ENCODE assay signal across 7 mouse cellular contexts in genomic region chr10:89731341-89731740, GRCm38 (mm10). TPM values are rescaled to one million over a fixed set of nuclear protein-coding genes. Genes with fewer than 3 reads are reported as not detected.
A peak's percentile ranks its signal among the peaks of the same experiment; 100 is the strongest.
DNase-seq lines count a peak whose midpoint lies in the region; ATAC-seq lines count a peak whose summit lies in the region.

No protein-coding gene starts in this region.

- no peak overlapping the region for H3K27ac ChIP-seq in neural tube, embryonic 11.5 days (ENCODE audit: low read depth, low read length)
- H3K27ac ChIP-seq in embryonic facial prominence, embryonic 15.5 days (replicated peaks), result 0 out of 2 replicates have a peak overlapping the region, but pooled peaks have one; percentile 71
- no peak overlapping the region for H3K27ac ChIP-seq in limb, embryonic 15.5 days
- no peak overlapping the region for H3K27ac ChIP-seq in stomach, embryonic 16.5 days (ENCODE audit: low read length)

- H3K4me3 ChIP-seq in neural tube, embryonic 11.5 days (ENCODE audit: low read depth, low read length), result peak overlapping the region; percentile 61
- H3K4me3 ChIP-seq in embryonic facial prominence, embryonic 15.5 days (replicated peaks), result peak overlapping the region; percentile 78
- H3K4me3 ChIP-seq in limb, embryonic 15.5 days, result peak overlapping the region; percentile 72
- H3K4me3 ChIP-seq in stomach, embryonic 16.5 days (replicated peaks; ENCODE audit: low read length), result peak overlapping the region; percentile 66

- DNase-seq in neural tube, embryonic 11.5 days (ENCODE audit: low spot score), result no peak
- no peak for DNase-seq in neural tube, embryonic 10.5 days (ENCODE audit: extremely low spot score, low spot score)
- no peak for DNase-seq in thymus, adult 18-20 months
- no peak for DNase-seq in kidney, postnatal 25 days

- H3K27me3 ChIP-seq in neural tube, embryonic 11.5 days (ENCODE audit: control insufficient read depth, insufficient read depth, low read length), result no peaks in the 10 kb centered on the region
- H3K27me3 ChIP-seq in embryonic facial prominence, embryonic 15.5 days, result no peaks in the 10 kb centered on the region
- H3K27me3 ChIP-seq in limb, embryonic 15.5 days, result no peaks in the 10 kb centered on the region
- H3K27me3 ChIP-seq in stomach, embryonic 16.5 days (ENCODE audit: control insufficient read depth, insufficient read depth, low read length), result no peaks in the 10 kb centered on the region

- H3K9me3 ChIP-seq in neural tube, embryonic 11.5 days (ENCODE audit: control insufficient read depth, low read length), result no peaks in the 10 kb centered on the region
- H3K9me3 ChIP-seq in embryonic facial prominence, embryonic 15.5 days (replicated peaks), result no peaks in the 10 kb centered on the region
- H3K9me3 ChIP-seq in limb, embryonic 15.5 days, result no peaks in the 10 kb centered on the region
- H3K9me3 ChIP-seq in stomach, embryonic 16.5 days (replicated peaks; ENCODE audit: control insufficient read depth, low read length), result no peaks in the 10 kb centered on the region

- no peak for ATAC-seq in neural tube, embryonic 11.5 days (ENCODE audit: insufficient read depth, low FRiP score, low TSS enrichment)
- no peak for ATAC-seq in embryonic facial prominence, embryonic 15.5 days (ENCODE audit: insufficient number of reproducible peaks, low FRiP score, low TSS enrichment, low read depth)
- no peak for ATAC-seq in limb, embryonic 15.5 days (ENCODE audit: insufficient number of reproducible peaks, low FRiP score, low TSS enrichment, low read depth)
- ATAC-seq in stomach, embryonic 16.5 days (ENCODE audit: insufficient read depth, low FRiP score), result no peak

- H3K9ac ChIP-seq in neural tube, embryonic 11.5 days (ENCODE audit: low read length), result peak overlapping the region; percentile 55
- H3K9ac ChIP-seq in embryonic facial prominence, embryonic 15.5 days, result peak overlapping the region; percentile 63
- peak overlapping the region; percentile 40; the same call in 1 of the 2 replicates for H3K9ac ChIP-seq in limb, embryonic 15.5 days
- H3K9ac ChIP-seq in stomach, embryonic 16.5 days (ENCODE audit: low read length), result peak overlapping the region; percentile 73

- peaks cover 4% of the 10 kb centered on the region for H3K4me1 ChIP-seq in neural tube, embryonic 11.5 days (ENCODE audit: control insufficient read depth, insufficient read depth, low read length)
- peaks cover 11% of the 10 kb centered on the region for H3K4me1 ChIP-seq in embryonic facial prominence, embryonic 15.5 days
- peaks cover 13% of the 10 kb centered on the region for H3K4me1 ChIP-seq in limb, embryonic 15.5 days
- peaks cover 6% of the 10 kb centered on the region for H3K4me1 ChIP-seq in stomach, embryonic 16.5 days (ENCODE audit: control insufficient read depth, insufficient read depth, low read length)

- WGBS in neural tube, embryonic 11.5 days, result 14% methylated on average over 5 of the region's 5 CpGs
- 9% methylated on average over 5 of the region's 5 CpGs for WGBS in embryonic facial prominence, embryonic 15.5 days
- 12% methylated on average over 5 of the region's 5 CpGs for WGBS in limb, embryonic 15.5 days
- WGBS in stomach, embryonic 16.5 days, result 13% methylated on average over 5 of the region's 5 CpGs

- peak overlapping the region; percentile 50 for H3K4me2 ChIP-seq in neural tube, embryonic 11.5 days (ENCODE audit: low read depth)
- H3K4me2 ChIP-seq in embryonic facial prominence, embryonic 15.5 days (replicated peaks), result peak overlapping the region; percentile 71
- H3K4me2 ChIP-seq in limb, embryonic 15.5 days, result peak overlapping the region; percentile 63
- H3K4me2 ChIP-seq in stomach, embryonic 16.5 days (ENCODE audit: low read depth, low read length), result peak overlapping the region; percentile 88

- no peaks in the 10 kb centered on the region for H3K36me3 ChIP-seq in neural tube, embryonic 11.5 days (ENCODE audit: control insufficient read depth, insufficient read depth, low read length)
- no peaks in the 10 kb centered on the region; the same call in 1 of the 2 replicates for H3K36me3 ChIP-seq in embryonic facial prominence, embryonic 15.5 days
- H3K36me3 ChIP-seq in limb, embryonic 15.5 days, result peaks cover 6% of the 10 kb centered on the region
- H3K36me3 ChIP-seq in stomach, embryonic 16.5 days (ENCODE audit: control insufficient read depth, insufficient read depth, low read length), result no peaks in the 10 kb centered on the region

RNA-seq across cellular contexts. Expression of gene Actr6, which starts 0.8 kb away (rescaled TPM):
- polyA plus RNA-seq in neural tube, embryonic 11.5 days (2014; fragmentation: Nextera tagmentation; extraction: Ambion mirVana), result 39.5 and 40.3 TPM in 2 replicates
- polyA plus RNA-seq in embryonic facial prominence, embryonic 15.5 days (2015; fragmentation: Nextera tagmentation; extraction: Ambion mirVana), result 29.5 and 33.6 TPM in 2 replicates
- 27.7 and 33.3 TPM in 2 replicates for polyA plus RNA-seq in limb, embryonic 15.5 days (2015; fragmentation: Nextera tagmentation; extraction: Ambion mirVana)
- polyA plus RNA-seq in stomach, embryonic 16.5 days (2015; fragmentation: Nextera tagmentation; extraction: Ambion mirVana), result 19.2 and 30.3 TPM in 2 replicates

RNA-seq across cellular contexts. Expression of gene Uhrf1bp1l, which starts 13.4 kb away (rescaled TPM):
- 27.6 and 31.6 TPM in 2 replicates for polyA plus RNA-seq in neural tube, embryonic 11.5 days (2014; fragmentation: Nextera tagmentation; extraction: Ambion mirVana)
- polyA plus RNA-seq in embryonic facial prominence, embryonic 15.5 days (2015; fragmentation: Nextera tagmentation; extraction: Ambion mirVana), result 17.6 and 23.3 TPM in 2 replicates
- 19.7 and 19.9 TPM in 2 replicates for polyA plus RNA-seq in limb, embryonic 15.5 days (2015; fragmentation: Nextera tagmentation; extraction: Ambion mirVana)
- 21.8 and 22.5 TPM in 2 replicates for polyA plus RNA-seq in stomach, embryonic 16.5 days (2015; fragmentation: Nextera tagmentation; extraction: Ambion mirVana)

RNA-seq across cellular contexts. Expression of gene Scyl2, which starts 45.3 kb away (rescaled TPM):
- polyA plus RNA-seq in neural tube, embryonic 11.5 days (2014; fragmentation: Nextera tagmentation; extraction: Ambion mirVana), result 21.5 and 23.1 TPM in 2 replicates
- 6.5 and 7.5 TPM in 2 replicates for polyA plus RNA-seq in embryonic facial prominence, embryonic 15.5 days (2015; fragmentation: Nextera tagmentation; extraction: Ambion mirVana)
- polyA plus RNA-seq in limb, embryonic 15.5 days (2015; fragmentation: Nextera tagmentation; extraction: Ambion mirVana), result 6.0 and 7.4 TPM in 2 replicates
- polyA plus RNA-seq in stomach, embryonic 16.5 days (2015; fragmentation: Nextera tagmentation; extraction: Ambion mirVana), result 6.2 and 7.7 TPM in 2 replicates
